7 mouse cellular contexts compared by ENCODE assay signal in genomic region chr14:77016783-77017182, GRCm38 (mm10). TPM values are rescaled to one million over a fixed set of nuclear protein-coding genes. Genes with fewer than 3 reads are reported as not detected.
DNase-seq lines count a peak whose midpoint lies in the region; ATAC-seq and TF ChIP-seq lines count a peak whose summit lies in the region.
"Not testable (repeated sequence)": the region's sequence is repeated elsewhere in the genome, so short reads cannot be mapped to it uniquely, and the experiment has no call there.

No protein-coding gene starts in this region.

- H3K9ac ChIP-seq in heart, embryonic 11.5 days (ENCODE audit: low read depth, low read length); heart, embryonic 16.5 days (ENCODE audit: low read length); intestine, postnatal 0 days (ENCODE audit: low read depth, low read length); limb, embryonic 13.5 days; liver, embryonic 14.5 days (replicated peaks); lung, embryonic 16.5 days (ENCODE audit: low read length); stomach, embryonic 16.5 days (ENCODE audit: low read length): not testable (repeated sequence)

- not testable (repeated sequence) for H3K4me1 ChIP-seq in heart, embryonic 11.5 days (ENCODE audit: control insufficient read depth, insufficient read depth, low read length); heart, embryonic 16.5 days (ENCODE audit: control insufficient read depth, insufficient read depth, low read length); intestine, postnatal 0 days (replicated peaks; ENCODE audit: control insufficient read depth, insufficient read depth, low read length); limb, embryonic 13.5 days; liver, embryonic 14.5 days (replicated peaks; ENCODE audit: control insufficient read depth in 2 of 2, insufficient read depth in 2 of 2, low read length in 1 of 2); lung, embryonic 16.5 days (replicated peaks; ENCODE audit: control insufficient read depth, insufficient read depth, low read length); stomach, embryonic 16.5 days (ENCODE audit: control insufficient read depth, insufficient read depth, low read length)

- H3K27ac ChIP-seq in heart, embryonic 11.5 days (ENCODE audit: low read depth, low read length); heart, embryonic 16.5 days (ENCODE audit: low read length); limb, embryonic 13.5 days; liver, embryonic 14.5 days; lung, embryonic 16.5 days (ENCODE audit: low read length); stomach, embryonic 16.5 days (ENCODE audit: low read length): not testable (repeated sequence)
- H3K27ac ChIP-seq in intestine, postnatal 0 days (ENCODE audit: low read depth, low read length): 0 out of 2 replicates have a peak overlapping the region, but pooled peaks have one; percentile 46

- H3K36me3 ChIP-seq in heart, embryonic 11.5 days (ENCODE audit: control insufficient read depth, insufficient read depth, low read length); heart, embryonic 16.5 days (ENCODE audit: control insufficient read depth, insufficient read depth); intestine, postnatal 0 days (ENCODE audit: control insufficient read depth, insufficient read depth); limb, embryonic 13.5 days; liver, embryonic 14.5 days (replicated peaks; ENCODE audit: control insufficient read depth, insufficient read depth, low read depth); lung, embryonic 16.5 days (ENCODE audit: control insufficient read depth, insufficient read depth, low read length); stomach, embryonic 16.5 days (ENCODE audit: control insufficient read depth, insufficient read depth, low read length): not testable (repeated sequence)

- DNase-seq in liver, embryonic 14.5 days (ENCODE audit: low read depth in 3 of 3, low spot score in 3 of 3): not testable (repeated sequence)

- H3K4me2 ChIP-seq in heart, embryonic 11.5 days: 0 out of 2 replicates have a peak overlapping the region, but pooled peaks have one; percentile 20
- H3K4me2 ChIP-seq in heart, embryonic 16.5 days (ENCODE audit: low read depth, low read length): peak overlapping the region; percentile 22; the same call in 1 of the 2 replicates
- H3K4me2 ChIP-seq in intestine, postnatal 0 days (replicated peaks; ENCODE audit: low read depth): peak overlapping the region; percentile 62
- H3K4me2 ChIP-seq in limb, embryonic 13.5 days (replicated peaks): peak overlapping the region; percentile 25; the same call in 1 of the 2 replicates
- peak overlapping the region; percentile 22; the same call in 1 of the 2 replicates for H3K4me2 ChIP-seq in liver, embryonic 14.5 days (ENCODE audit: low read depth)
- peak overlapping the region; percentile 17; the same call in 1 of the 2 replicates for H3K4me2 ChIP-seq in lung, embryonic 16.5 days (ENCODE audit: low read depth, low read length)
- H3K4me2 ChIP-seq in stomach, embryonic 16.5 days (ENCODE audit: low read depth, low read length): peak overlapping the region; percentile 30

- not testable (repeated sequence) for H3K27me3 ChIP-seq in heart, embryonic 11.5 days (ENCODE audit: control insufficient read depth, insufficient read depth, low read length); heart, embryonic 16.5 days (ENCODE audit: control insufficient read depth, insufficient read depth, low read length); intestine, postnatal 0 days (replicated peaks; ENCODE audit: control insufficient read depth, insufficient read depth, low read length); limb, embryonic 13.5 days; liver, embryonic 14.5 days (ENCODE audit: control insufficient read depth, insufficient read depth, low read length); lung, embryonic 16.5 days (ENCODE audit: control insufficient read depth, insufficient read depth, low read depth, low read length); stomach, embryonic 16.5 days (ENCODE audit: control insufficient read depth, insufficient read depth, low read length)

- not testable (repeated sequence) for ATAC-seq in heart, embryonic 11.5 days (replicated peaks; ENCODE audit: insufficient number of reproducible peaks, low FRiP score, low TSS enrichment); heart, embryonic 16.5 days (replicated peaks; ENCODE audit: extremely low read depth, insufficient read depth, low FRiP score); limb, embryonic 13.5 days (ENCODE audit: low FRiP score, low read depth); liver, embryonic 14.5 days (ENCODE audit: insufficient read depth); lung, embryonic 16.5 days (ENCODE audit: low read depth)
- ATAC-seq in intestine, postnatal 0 days: peak; percentile 75
- ATAC-seq in stomach, embryonic 16.5 days (ENCODE audit: insufficient read depth, low FRiP score): peak; percentile 60; the same call in 1 of the 2 replicates

- not testable (repeated sequence) for H3K4me3 ChIP-seq in heart, embryonic 11.5 days (ENCODE audit: low read depth, low read length); heart, embryonic 16.5 days (ENCODE audit: low read length); limb, embryonic 13.5 days; liver, embryonic 14.5 days (ENCODE audit: insufficient read depth in 1 of 2, low read depth in 2 of 2, low read length in 2 of 2); lung, embryonic 16.5 days (ENCODE audit: low read length); stomach, embryonic 16.5 days (replicated peaks; ENCODE audit: low read length)
- 0 out of 2 replicates have a peak overlapping the region, but pooled peaks have one; percentile 9 for H3K4me3 ChIP-seq in intestine, postnatal 0 days (ENCODE audit: low read depth, low read length)

- WGBS in heart, embryonic 11.5 days (ENCODE audit: insufficient replicate concordance): 40% methylated on average over 12 of the region's 12 CpGs
- 35% methylated on average over 12 of the region's 12 CpGs for WGBS in heart, embryonic 16.5 days
- 31% methylated on average over 12 of the region's 12 CpGs for WGBS in intestine, postnatal 0 days
- WGBS in limb, embryonic 13.5 days: 51% methylated on average over 12 of the region's 12 CpGs
- 48% methylated on average over 12 of the region's 12 CpGs for WGBS in liver, embryonic 14.5 days (ENCODE audit: insufficient replicate concordance)
- WGBS in lung, embryonic 16.5 days: 39% methylated on average over 12 of the region's 12 CpGs
- 37% methylated on average over 12 of the region's 12 CpGs for WGBS in stomach, embryonic 16.5 days

- not testable (repeated sequence) for TF ChIP-seq EP300 in liver, embryonic 14.5 days (IDR thresholded peaks at IDR 0.05; ENCODE audit: low read depth)

- H3K9me3 ChIP-seq in heart, embryonic 11.5 days (replicated peaks; ENCODE audit: control insufficient read depth, low read length); heart, embryonic 16.5 days (replicated peaks; ENCODE audit: control insufficient read depth, low read length); intestine, postnatal 0 days (ENCODE audit: control insufficient read depth); limb, embryonic 13.5 days; liver, embryonic 14.5 days (ENCODE audit: control insufficient read depth, low read length); lung, embryonic 16.5 days (ENCODE audit: control insufficient read depth, low read length); stomach, embryonic 16.5 days (replicated peaks; ENCODE audit: control insufficient read depth, low read length): not testable (repeated sequence)

- not testable (repeated sequence) for TF ChIP-seq CTCF in intestine, postnatal 0 days (IDR thresholded peaks at IDR 0.05; ENCODE audit: low read depth); liver, embryonic 14.5 days (IDR thresholded peaks at IDR 0.05; ENCODE audit: low read depth)

RNA-seq across cellular contexts. Expression of gene Ccdc122, which starts 19.8 kb away (rescaled TPM):
- 2.2 and 2.6 TPM in 2 replicates for polyA plus RNA-seq in heart, embryonic 11.5 days (2014; fragmentation: Nextera tagmentation; extraction: Ambion mirVana)
- 1.6 TPM in 2 replicates for polyA plus RNA-seq in heart, embryonic 16.5 days (2015; fragmentation: Nextera tagmentation; extraction: Ambion mirVana)
- 15.0 and 16.5 TPM in 2 replicates for polyA plus RNA-seq in intestine, postnatal 0 days (2015; fragmentation: Nextera tagmentation; extraction: Ambion mirVana)
- 2.6 and 2.8 TPM in 2 replicates for polyA plus RNA-seq in limb, embryonic 13.5 days (2015; fragmentation: Nextera tagmentation; extraction: Ambion mirVana)
- polyA plus RNA-seq in liver, embryonic 14.5 days (2012; rRNA removed): 0.57 and 0.75 TPM in 2 replicates
- polyA plus RNA-seq in liver, embryonic 14.5 days (2014; fragmentation: Nextera tagmentation; extraction: Ambion mirVana): 1.4 and 1.8 TPM in 2 replicates
- 4.2 and 5.9 TPM in 2 replicates for polyA plus RNA-seq in lung, embryonic 16.5 days (2015; fragmentation: Nextera tagmentation; extraction: Ambion mirVana)
- 3.9 and 5.2 TPM in 2 replicates for polyA plus RNA-seq in stomach, embryonic 16.5 days (2015; fragmentation: Nextera tagmentation; extraction: Ambion mirVana)

RNA-seq across cellular contexts. Expression of gene Lacc1, which starts 19.9 kb away (rescaled TPM):
- polyA plus RNA-seq in heart, embryonic 11.5 days (2014; fragmentation: Nextera tagmentation; extraction: Ambion mirVana): 9.4 and 10.4 TPM in 2 replicates
- 6.0 and 7.7 TPM in 2 replicates for polyA plus RNA-seq in heart, embryonic 16.5 days (2015; fragmentation: Nextera tagmentation; extraction: Ambion mirVana)
- polyA plus RNA-seq in intestine, postnatal 0 days (2015; fragmentation: Nextera tagmentation; extraction: Ambion mirVana): 8.1 and 10.3 TPM in 2 replicates
- polyA plus RNA-seq in limb, embryonic 13.5 days (2015; fragmentation: Nextera tagmentation; extraction: Ambion mirVana): 7.4 and 7.7 TPM in 2 replicates
- polyA plus RNA-seq in liver, embryonic 14.5 days (2012; rRNA removed): 4.8 and 5.3 TPM in 2 replicates
- polyA plus RNA-seq in liver, embryonic 14.5 days (2014; fragmentation: Nextera tagmentation; extraction: Ambion mirVana): 4.0 TPM in 2 replicates
- polyA plus RNA-seq in lung, embryonic 16.5 days (2015; fragmentation: Nextera tagmentation; extraction: Ambion mirVana): 13.5 and 13.9 TPM in 2 replicates
- 7.4 and 8.3 TPM in 2 replicates for polyA plus RNA-seq in stomach, embryonic 16.5 days (2015; fragmentation: Nextera tagmentation; extraction: Ambion mirVana)
